Mouse (Mus musculus) embryonic fibroblast, embryonic 13.5 days (primary cell): Measurements from ENCODE around the gene Dpm3.

Experiments
- CTCF ChIP-seq: IDR thresholded peaks from 2 replicates; pipeline ENCODE4 v1.5.1; 2011; ENCODE audit warnings: mild to moderate bottlenecking, control low read depth, low read length, moderate library complexity, borderline replicate concordance; ENCODE audit not compliant: insufficient read depth
- POLR2A ChIP-seq: IDR thresholded peaks from 2 replicates; pipeline ENCODE4 v1.6.1; 2011; ENCODE audit warnings: low read depth, mild to moderate bottlenecking, control low read depth, low read length, moderate library complexity

- TF ChIP-seq CTCF (no peak), POLR2A (no peak)
Observed at GRCm38 (mm10) chr3:89280050-89280605, 21.0 kb downstream of the Dpm3 start.
